Mouse (Mus musculus): ENCODE data around the gene Rpa3.

Gene Rpa3

DNA sequence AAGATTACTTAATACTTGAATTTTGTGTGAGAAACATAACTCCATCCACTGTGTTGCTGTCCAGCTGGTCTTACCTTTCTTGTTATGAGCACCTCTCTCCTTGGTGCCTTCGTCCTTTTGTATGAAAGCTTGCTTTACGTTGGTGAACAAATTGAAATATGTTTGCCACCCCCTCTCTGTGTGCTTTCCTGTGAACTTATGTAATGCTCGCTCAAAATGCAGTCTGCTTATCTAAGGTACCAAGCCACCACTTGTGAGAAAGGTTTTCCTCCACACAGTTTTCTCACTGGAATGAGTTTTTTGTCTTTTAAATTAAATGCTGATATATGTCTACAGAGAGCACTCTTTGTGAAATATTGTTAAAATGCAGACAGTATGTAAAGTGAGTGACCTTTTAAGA is 30.4 kb downstream of the Rpa3 start:
- Histone ChIP-seq H3K27me3 (ENCODE audit: insufficient read depth, low read length) (no peaks in the 10 kb centered on the region), H3K9me3 (ENCODE audit: low read length) (peaks cover 54% of the 10 kb centered on the region), H3K36me3 (ENCODE audit: insufficient read depth, low read length) (peaks cover 33% of the 10 kb centered on the region), H3K4me3 (replicated peaks; ENCODE audit: low read length) (no peak overlapping the region), H3K4me1 (replicated peaks; ENCODE audit: low read depth, low read length) (no peaks in the 10 kb centered on the region)
- no peak for TF ChIP-seq CTCF (conservative IDR thresholded peaks at IDR 0.05; ENCODE audit: low read length)
- no peak for TF ChIP-seq NANOG (IDR thresholded peaks at IDR 0.05; ENCODE audit: borderline replicate concordance, low read length)
- TF ChIP-seq POU5F1 (IDR thresholded peaks at IDR 0.05; ENCODE audit: borderline replicate concordance, low read length), result no peak

DNA sequence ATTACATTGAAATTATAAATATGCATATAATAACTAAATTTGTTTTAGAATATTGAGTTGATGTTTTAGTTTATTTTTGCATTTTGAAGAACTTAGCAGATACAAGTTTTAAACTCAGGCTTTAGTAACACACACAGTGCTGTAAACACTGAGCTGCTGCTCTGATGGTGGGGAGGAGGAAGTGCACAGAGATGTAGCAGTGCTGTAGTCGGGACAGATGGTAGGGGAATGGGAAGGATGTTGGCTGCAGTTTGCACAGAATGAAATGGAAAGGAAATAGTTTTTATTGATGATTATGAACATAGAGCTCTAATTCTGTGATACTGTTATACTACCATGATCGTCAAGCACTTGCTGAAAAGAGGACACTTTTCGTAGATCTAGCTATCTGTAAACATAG is 31.9 kb downstream of the Rpa3 start:
- TF ChIP-seq POU5F1 (IDR thresholded peaks at IDR 0.05; ENCODE audit: borderline replicate concordance, low read length), result no peak
- TF ChIP-seq NANOG (IDR thresholded peaks at IDR 0.05; ENCODE audit: borderline replicate concordance, low read length), result no peak
- no peak for TF ChIP-seq CTCF (conservative IDR thresholded peaks at IDR 0.05; ENCODE audit: low read length)

DNA sequence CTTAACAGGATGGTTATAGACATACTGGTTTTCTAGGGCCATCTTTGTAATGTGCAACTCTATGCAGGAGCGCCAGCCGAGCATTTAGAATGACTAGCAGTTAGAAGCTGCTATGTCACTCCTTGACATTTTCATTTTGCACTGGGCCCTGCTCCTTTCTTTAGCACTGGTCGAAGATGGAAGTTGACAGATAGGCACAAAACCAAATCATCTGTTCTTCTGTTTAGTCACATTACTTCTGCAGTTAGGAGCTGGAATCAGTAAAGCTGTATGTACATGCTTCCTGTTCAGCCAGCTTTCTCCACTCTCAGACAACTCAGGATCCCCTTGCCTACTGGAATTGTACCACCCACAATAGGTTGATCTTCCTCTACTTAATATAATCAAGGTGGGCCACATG is 48.3 kb downstream of the Rpa3 start:
- H3K36me3 ChIP-seq (ENCODE audit: insufficient read depth, low read length), result no peaks in the 10 kb centered on the region
- H3K27me3 ChIP-seq (ENCODE audit: insufficient read depth, low read length), result no peaks in the 10 kb centered on the region
- H3K4me3 ChIP-seq (replicated peaks; ENCODE audit: low read length), result no peak overlapping the region
- TF ChIP-seq NANOG (IDR thresholded peaks at IDR 0.05; ENCODE audit: borderline replicate concordance, low read length) (no peak), POU5F1 (IDR thresholded peaks at IDR 0.05; ENCODE audit: borderline replicate concordance, low read length) (no peak), CTCF (conservative IDR thresholded peaks at IDR 0.05; ENCODE audit: low read length) (no peak)
- H3K9me3 ChIP-seq (ENCODE audit: low read length), result peaks cover 35% of the 10 kb centered on the region
- peaks cover 2% of the 10 kb centered on the region; the same call in 1 of the 2 replicates for H3K4me1 ChIP-seq (replicated peaks; ENCODE audit: low read depth, low read length)

More for the DNA sequence above, 31.9 kb downstream of the Rpa3 start:
- H3K27me3 ChIP-seq (ENCODE audit: insufficient read depth, low read length), result no peaks in the 10 kb centered on the region
- peaks cover 28% of the 10 kb centered on the region for H3K36me3 ChIP-seq (ENCODE audit: insufficient read depth, low read length)
- H3K9me3 ChIP-seq (ENCODE audit: low read length), result peaks cover 50% of the 10 kb centered on the region
- H3K4me3 ChIP-seq (replicated peaks; ENCODE audit: low read length), result no peak overlapping the region
- no peaks in the 10 kb centered on the region for H3K4me1 ChIP-seq (replicated peaks; ENCODE audit: low read depth, low read length)

DNA sequence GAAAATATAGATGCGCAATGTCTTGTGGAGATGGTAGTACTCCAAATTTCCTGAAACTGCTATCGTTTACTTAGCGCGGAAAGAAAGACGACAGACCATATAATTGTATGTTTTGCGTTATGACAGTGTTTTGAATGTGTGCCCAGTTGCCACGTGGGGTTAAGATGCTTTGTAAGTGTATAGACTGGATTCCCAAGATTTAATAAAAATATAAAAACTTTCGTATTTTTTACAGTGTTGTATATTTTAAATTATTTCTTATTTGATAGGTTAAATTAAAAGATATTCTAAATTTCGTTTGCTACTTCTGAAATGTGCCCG is 49.1 kb downstream of the Rpa3 start:
- H3K27me3 ChIP-seq (ENCODE audit: insufficient read depth, low read length), result no peaks in the 10 kb centered on the region

DNA sequence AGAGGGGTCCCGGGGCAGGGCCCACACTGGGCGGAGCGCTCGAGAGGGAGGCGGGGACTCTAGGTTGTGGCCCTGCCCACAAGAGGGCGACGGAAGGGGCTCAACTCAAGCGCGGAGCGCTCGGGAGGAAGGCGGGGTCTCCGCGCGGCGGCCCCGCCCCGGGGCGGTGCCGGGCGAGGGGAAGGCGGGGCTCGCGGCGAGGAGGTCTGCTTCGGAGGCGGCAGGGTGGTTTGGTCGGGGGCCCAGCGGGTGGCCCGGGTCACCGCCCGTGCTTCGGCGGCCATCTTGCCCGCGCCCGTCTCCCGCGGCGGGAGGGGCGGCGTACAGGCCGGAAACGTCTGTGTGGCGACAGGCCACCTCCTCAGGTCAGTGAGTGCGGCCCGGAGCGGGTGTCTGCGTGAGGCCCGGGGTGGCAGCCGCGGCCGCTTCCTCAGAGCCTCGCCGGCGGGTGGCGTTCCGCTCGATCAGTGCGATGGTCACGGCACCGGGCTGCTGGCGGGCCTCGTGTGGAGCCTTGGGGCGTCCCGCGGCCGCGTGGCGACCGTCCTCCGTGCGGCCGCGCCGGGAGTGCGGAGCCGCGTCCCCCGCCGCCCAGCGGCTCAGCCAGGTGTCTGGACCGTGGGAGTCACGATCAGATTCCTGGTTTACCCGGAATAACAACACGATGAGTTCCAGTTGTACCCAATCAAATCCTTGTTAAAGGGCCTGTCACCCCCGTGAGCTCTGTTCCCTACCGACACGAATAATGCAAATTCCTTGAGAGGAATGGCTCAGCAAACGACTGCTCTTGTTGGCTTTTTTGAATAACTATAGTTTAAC is 49.7 kb downstream of the Rpa3 start, which contains the start of gene Mios:
Gene Mios (plus strand): TSS at position 176 of the 819 bp plus-strand sequence.
- peaks cover 2% of the 10 kb centered on the region; the same call in 1 of the 2 replicates for H3K4me1 ChIP-seq (replicated peaks; ENCODE audit: low read depth, low read length)
- H3K36me3 ChIP-seq (ENCODE audit: insufficient read depth, low read length), result no peaks in the 10 kb centered on the region
- TF ChIP-seq CTCF (conservative IDR thresholded peaks at IDR 0.05; ENCODE audit: low read length) (no peak), POU5F1 (IDR thresholded peaks at IDR 0.05; ENCODE audit: borderline replicate concordance, low read length) (no peak), NANOG (IDR thresholded peaks at IDR 0.05; ENCODE audit: borderline replicate concordance, low read length) (no peak)
- H3K4me3 ChIP-seq (replicated peaks; ENCODE audit: low read length), result peak within 1 kb of the TSS; percentile 82
- peaks cover 27% of the 10 kb centered on the region for H3K9me3 ChIP-seq (ENCODE audit: low read length)
- no peaks in the 10 kb centered on the region for H3K27me3 ChIP-seq (ENCODE audit: insufficient read depth, low read length)

More for the DNA sequence above, 49.1 kb downstream of the Rpa3 start:
- H3K36me3 ChIP-seq (ENCODE audit: insufficient read depth, low read length), result no peaks in the 10 kb centered on the region
- peaks cover 27% of the 10 kb centered on the region for H3K9me3 ChIP-seq (ENCODE audit: low read length)
- peaks cover 2% of the 10 kb centered on the region; the same call in 1 of the 2 replicates for H3K4me1 ChIP-seq (replicated peaks; ENCODE audit: low read depth, low read length)
- H3K4me3 ChIP-seq (replicated peaks; ENCODE audit: low read length), result peak overlapping the region; percentile 82
- TF ChIP-seq POU5F1 (IDR thresholded peaks at IDR 0.05; ENCODE audit: borderline replicate concordance, low read length) (no peak), NANOG (IDR thresholded peaks at IDR 0.05; ENCODE audit: borderline replicate concordance, low read length) (no peak), CTCF (conservative IDR thresholded peaks at IDR 0.05; ENCODE audit: low read length) (no peak)

All from E14TG2a.4 (cell line).